10 mouse cellular contexts compared by ENCODE assay signal in genomic region chr5:16293223-16293622, GRCm38 (mm10).
DNase-seq lines count a peak whose midpoint lies in the region; ATAC-seq lines count a peak whose summit lies in the region.
"Had no signal": no experiment of that assay in that cellular context is flagged by ENCODE, and none has a peak within 500 bp of the region (broad histone marks: within the 10 kb centered on the region; RNA-seq: fewer than 3 reads in every experiment).

No protein-coding gene starts in this region.

- WGBS in heart, embryonic 11.5 days (ENCODE audit: insufficient replicate concordance) = 15% methylated on average over 1 of the region's 1 CpGs

- no peak overlapping the region for H3K9ac ChIP-seq in heart, embryonic 11.5 days (ENCODE audit: low read depth, low read length)
- H3K9ac ChIP-seq: hindbrain, embryonic 15.5 days had no signal

- H3K27me3 ChIP-seq in heart, embryonic 11.5 days (ENCODE audit: control insufficient read depth, insufficient read depth, low read length) = no peaks in the 10 kb centered on the region
- H3K27me3 ChIP-seq: hindbrain, embryonic 15.5 days had no signal

- H3K27ac ChIP-seq in heart, embryonic 11.5 days (ENCODE audit: low read depth, low read length) = no peak overlapping the region
- H3K27ac ChIP-seq: hindbrain, embryonic 15.5 days had no signal

- no peak overlapping the region for H3K4me3 ChIP-seq in heart, embryonic 11.5 days (ENCODE audit: low read depth, low read length)
- H3K4me3 ChIP-seq: hindbrain, embryonic 15.5 days; myocyte had no signal

- no peaks in the 10 kb centered on the region for H3K9me3 ChIP-seq in heart, embryonic 11.5 days (replicated peaks; ENCODE audit: control insufficient read depth, low read length)
- H3K9me3 ChIP-seq: hindbrain, embryonic 15.5 days had no signal

- intact Hi-C loops in heart, postnatal 14 days (cut with DNase I) = loop anchor here (5.0 kb wide), 2 partner anchors 241 to 456 kb away; no protein-coding TSS in a partner anchor

- no peak overlapping the region for H3K4me2 ChIP-seq in heart, embryonic 11.5 days
- H3K4me2 ChIP-seq: hindbrain, embryonic 15.5 days had no signal

- peak; percentile 4 to 59 for DNase-seq in heart, postnatal 14 days
- DNase-seq in right cerebral cortex, adult 2 months (ENCODE audit: low spot score in 2 of 2) = peak; percentile 41 to 76
- no peak for DNase-seq in right cerebral cortex, postnatal 25 days
- DNase-seq in heart, postnatal 4 days = peak; percentile 50
- no peak for DNase-seq in urinary bladder, postnatal 4 days (ENCODE audit: low spot score in 2 of 2)

- no peak for ATAC-seq in heart, embryonic 11.5 days (replicated peaks; ENCODE audit: insufficient number of reproducible peaks, low FRiP score, low TSS enrichment)
- ATAC-seq in activated CD4-positive, CD25-positive, alpha-beta regulatory T cell, adult 4 months = peak; percentile 32
- peak; percentile 64 for ATAC-seq in megakaryocyte progenitor cell, adult 5-6 weeks (replicated peaks; ENCODE audit: poor library complexity)

- H3K4me1 ChIP-seq in heart, embryonic 11.5 days (ENCODE audit: control insufficient read depth, insufficient read depth, low read length) = no peaks in the 10 kb centered on the region
- H3K4me1 ChIP-seq: hindbrain, embryonic 15.5 days had no signal

- no peaks in the 10 kb centered on the region for H3K36me3 ChIP-seq in heart, embryonic 11.5 days (ENCODE audit: control insufficient read depth, insufficient read depth, low read length)
- H3K36me3 ChIP-seq: hindbrain, embryonic 15.5 days had no signal

Comparison
In these comparisons a context has a peak if more than half of its experiments do, and no peak if none do; other contexts are left out.
1. DNase-seq: peak in heart, postnatal 14 days (2 of 2), right cerebral cortex, adult 2 months (2 of 2) and heart, postnatal 4 days (single experiment); none in right cerebral cortex, postnatal 25 days (single experiment) and urinary bladder, postnatal 4 days (0 of 2).